Mouse (Mus musculus) liver, embryonic 13.5 days (tissue): Measurements from ENCODE around the gene Pou2f2. TPM values are rescaled to one million over a fixed set of nuclear protein-coding genes. Genes with fewer than 3 reads are reported as not detected.

ENCODE experiments used
- ATAC-seq: fragments of 200-750 bp; cut with Nextera tagmentation; 2 replicates; pipeline ENCODE4 v1.8.0; 2017; ENCODE audit warnings: low read depth, mild to moderate bottlenecking, moderate number of reproducible peaks, moderate library complexity
- DNase-seq: peaks from one replicate; pipeline ENCODE4 v3.0.0; 2022
- H3K27ac ChIP-seq: fragments of 300-500 bp; sonication (generic); 2 replicates; pipeline ENCODE4 v1.5.1; 2015; ENCODE audit warnings: moderate library complexity, mild to moderate bottlenecking, inconsistent platforms
- H3K27me3 ChIP-seq: fragments of 300-500 bp; sonication (generic); 2 replicates; pipeline ENCODE4 v1.6.1; 2015; ENCODE audit warnings: mild to moderate bottlenecking, inconsistent platforms
- H3K36me3 ChIP-seq: fragments of 300-500 bp; sonication (generic); 2 replicates; pipeline ENCODE4 v1.6.1; 2015; ENCODE audit warnings: mild to moderate bottlenecking, inconsistent platforms
- H3K4me1 ChIP-seq: fragments of 300-500 bp; sonication (generic); replicated peaks from 2 replicates; pipeline ENCODE4 v1.6.1; 2015; ENCODE audit warnings: inconsistent platforms
- H3K4me2 ChIP-seq: fragments of 300-500 bp; sonication (generic); 2 replicates; pipeline ENCODE4 v1.6.1; 2015; ENCODE audit warnings: inconsistent platforms, mild to moderate bottlenecking, moderate library complexity
- H3K4me3 ChIP-seq: fragments of 300-500 bp; sonication (generic); replicated peaks from 2 replicates; pipeline ENCODE4 v1.5.1; 2015; ENCODE audit warnings: mild to moderate bottlenecking, inconsistent platforms
- H3K9ac ChIP-seq: fragments of 300-500 bp; sonication (generic); 2 replicates; pipeline ENCODE4 v1.6.1; 2015; ENCODE audit warnings: mild to moderate bottlenecking, inconsistent platforms
- H3K9me3 ChIP-seq: fragments of 300-500 bp; sonication (generic); replicated peaks from 2 replicates; pipeline ENCODE4 v1.6.1; 2016; ENCODE audit warnings: inconsistent platforms
- WGBS: fragments of 180-500 bp; shearing (Covaris S2); methylation state at CpG from one replicate; pipeline ENCODE4 v1.1.7; 2015; ENCODE audit not compliant: insufficient replicate concordance; 5-methylcytosine and 5-hydroxymethylcytosine counted together
- polyA plus RNA-seq: library from polyadenylated mRNA; unstranded; fragments of >200 nt; fragmentation: Nextera tagmentation; extraction: Ambion mirVana; gene quantifications from 2 replicates; pipeline ENCODE4 v1.2.1, GENCODE M21; 2015

The Pou2f2 gene
- polyA plus RNA-seq = 1.5 and 1.6 TPM in 2 replicates

GRCm38 (mm10) chr7:25179606-25180161 lies at the start of gene Pou2f2:
Pou2f2 (minus strand) TSS chr7:25179726.
- H3K4me2 ChIP-seq = peak within 1 kb of the TSS; percentile 57
- no peak within 1 kb of the TSS for H3K27ac ChIP-seq
- peak; percentile 70 for ATAC-seq
- peaks cover 99% of the 10 kb centered on the region for H3K27me3 ChIP-seq
- H3K9me3 ChIP-seq = no peaks in the 10 kb centered on the region
- WGBS = 1% methylated on average over 54 of the region's 56 CpGs
- H3K9ac ChIP-seq = no peak within 1 kb of the TSS
- peak within 1 kb of the TSS; percentile 48 for H3K4me3 ChIP-seq
- no peak for DNase-seq
- no peaks in the 10 kb centered on the region for H3K36me3 ChIP-seq
- peaks cover 42% of the 10 kb centered on the region for H3K4me1 ChIP-seq

- Histone ChIP-seq H3K27ac (no peak overlapping the region), H3K27me3 (no peaks in the 10 kb centered on the region), H3K4me1 (peaks cover 13% of the 10 kb centered on the region), H3K9me3 (no peaks in the 10 kb centered on the region), H3K4me3 (no peak overlapping the region), H3K4me2 (no peak overlapping the region), H3K36me3 (peaks cover 100% of the 10 kb centered on the region), H3K9ac (no peak overlapping the region)
- WGBS = 76% methylated on average over 1 of the region's 1 CpGs
- no peak for ATAC-seq
- DNase-seq = no peak
These were observed 48.2 kb upstream of the Pou2f2 start for GRCm38 (mm10) chr7:25227523-25228300.

- Histone ChIP-seq H3K27ac (peak overlapping the region; percentile 92), H3K4me1 (peaks cover 50% of the 10 kb centered on the region), H3K9me3 (no peaks in the 10 kb centered on the region), H3K27me3 (no peaks in the 10 kb centered on the region), H3K36me3 (peaks cover 62% of the 10 kb centered on the region), H3K9ac (peak overlapping the region; percentile 98), H3K4me2 (peak overlapping the region; percentile 89), H3K4me3 (peak overlapping the region; percentile 97)
- 0 out of 2 replicates have a peak, but pooled peaks have one; percentile 1 for ATAC-seq
- 63% methylated on average over 10 of the region's 10 CpGs for WGBS
- no peak for DNase-seq
These were observed 42.9 kb upstream of the Pou2f2 start for GRCm38 (mm10) chr7:25222275-25222967.

GRCm38 (mm10) chr7:25221102-25221883 lies 41.8 kb upstream of the Pou2f2 start, which contains the start of gene Zfp526:
Zfp526 (plus strand) TSS chr7:25221425.
- WGBS = under 1% methylated on average over 45 of the region's 45 CpGs
- no peaks in the 10 kb centered on the region for H3K27me3 ChIP-seq
- H3K9me3 ChIP-seq = no peaks in the 10 kb centered on the region
- H3K27ac ChIP-seq = peak within 1 kb of the TSS; percentile 99
- H3K4me2 ChIP-seq = peak within 1 kb of the TSS; percentile 89
- ATAC-seq (peak; percentile 83), DNase-seq (peak; percentile 97)
- peak within 1 kb of the TSS; percentile 98 for H3K9ac ChIP-seq
- peak within 1 kb of the TSS; percentile 97 for H3K4me3 ChIP-seq
- peaks cover 61% of the 10 kb centered on the region for H3K36me3 ChIP-seq
- peaks cover 55% of the 10 kb centered on the region for H3K4me1 ChIP-seq

GRCm38 (mm10) chr7:25220457-25221101 lies 41.1 kb upstream of the Pou2f2 start, which contains the start of gene Dedd2:
Dedd2 (minus strand) TSS chr7:25220615.
- Histone ChIP-seq H3K4me3 (peak within 1 kb of the TSS; percentile 97), H3K4me1 (peaks cover 58% of the 10 kb centered on the region), H3K27me3 (no peaks in the 10 kb centered on the region), H3K4me2 (peak within 1 kb of the TSS; percentile 89), H3K9me3 (no peaks in the 10 kb centered on the region), H3K9ac (peak within 1 kb of the TSS; percentile 98), H3K27ac (peak within 1 kb of the TSS; percentile 99), H3K36me3 (peaks cover 61% of the 10 kb centered on the region)
- 3% methylated on average over 20 of the region's 20 CpGs for WGBS
- peak; percentile 57 for DNase-seq
- ATAC-seq = peak; percentile 35

GRCm38 (mm10) chr7:25219756-25220456 lies 40.4 kb upstream of the Pou2f2 start:
- peak overlapping the region; percentile 97 for H3K4me3 ChIP-seq
- peak overlapping the region; percentile 89 for H3K4me2 ChIP-seq
- H3K27ac ChIP-seq = peak overlapping the region; percentile 99
- peak; percentile 64 for ATAC-seq
- peak; percentile 98 for DNase-seq
- peaks cover 64% of the 10 kb centered on the region for H3K4me1 ChIP-seq
- peak overlapping the region; percentile 98 for H3K9ac ChIP-seq
- peaks cover 61% of the 10 kb centered on the region for H3K36me3 ChIP-seq
- 2% methylated on average over 31 of the region's 31 CpGs for WGBS
- no peaks in the 10 kb centered on the region for H3K9me3 ChIP-seq
- H3K27me3 ChIP-seq = no peaks in the 10 kb centered on the region

- Histone ChIP-seq H3K9ac (peak overlapping the region; percentile 98), H3K4me3 (peak overlapping the region; percentile 97), H3K36me3 (peaks cover 60% of the 10 kb centered on the region), H3K27me3 (no peaks in the 10 kb centered on the region), H3K4me2 (peak overlapping the region; percentile 89), H3K9me3 (no peaks in the 10 kb centered on the region), H3K4me1 (peaks cover 68% of the 10 kb centered on the region), H3K27ac (peak overlapping the region; percentile 99)
- ATAC-seq (no peak), DNase-seq (no peak)
- WGBS = 0% methylated on average over 16 of the region's 16 CpGs
These were observed 39.9 kb upstream of the Pou2f2 start for GRCm38 (mm10) chr7:25219416-25219750.

GRCm38 (mm10) chr7:25218705-25219415 lies 39.3 kb upstream of the Pou2f2 start:
- under 1% methylated on average over 53 of the region's 53 CpGs for WGBS
- Histone ChIP-seq H3K36me3 (peaks cover 60% of the 10 kb centered on the region), H3K9ac (peak overlapping the region; percentile 98), H3K27me3 (no peaks in the 10 kb centered on the region), H3K9me3 (no peaks in the 10 kb centered on the region), H3K27ac (peak overlapping the region; percentile 99), H3K4me1 (peaks cover 72% of the 10 kb centered on the region), H3K4me2 (peak overlapping the region; percentile 89), H3K4me3 (peak overlapping the region; percentile 97)
- peak; percentile 44 for DNase-seq
- ATAC-seq = peak; percentile 8

- H3K27ac ChIP-seq = peak overlapping the region; percentile 99
These were observed 38.3 kb upstream of the Pou2f2 start for GRCm38 (mm10) chr7:25217653-25218395.

More at GRCm38 (mm10) chr7:25217653-25218395, 38.3 kb upstream of the Pou2f2 start:
- ATAC-seq (no peak), DNase-seq (no peak)
- Histone ChIP-seq H3K4me2 (peak overlapping the region; percentile 89), H3K4me3 (peak overlapping the region; percentile 97), H3K4me1 (peaks cover 69% of the 10 kb centered on the region), H3K9me3 (no peaks in the 10 kb centered on the region), H3K9ac (peak overlapping the region; percentile 98), H3K27me3 (no peaks in the 10 kb centered on the region), H3K36me3 (peaks cover 60% of the 10 kb centered on the region)
- 58% methylated on average over 12 of the region's 12 CpGs for WGBS
